Mouse (Mus musculus) B cell, adult 2 months (primary cell): ENCODE data around the gene Nop58.
"Not testable (repeated sequence)": the region's sequence is repeated elsewhere in the genome, so short reads cannot be mapped to it uniquely, and the experiment has no call there.

Experiments used
- DNase-seq, 2 experiments: peaks; one replicate each; pipeline ENCODE4 v3.0.0; 2022

Gene Nop58

DNA sequence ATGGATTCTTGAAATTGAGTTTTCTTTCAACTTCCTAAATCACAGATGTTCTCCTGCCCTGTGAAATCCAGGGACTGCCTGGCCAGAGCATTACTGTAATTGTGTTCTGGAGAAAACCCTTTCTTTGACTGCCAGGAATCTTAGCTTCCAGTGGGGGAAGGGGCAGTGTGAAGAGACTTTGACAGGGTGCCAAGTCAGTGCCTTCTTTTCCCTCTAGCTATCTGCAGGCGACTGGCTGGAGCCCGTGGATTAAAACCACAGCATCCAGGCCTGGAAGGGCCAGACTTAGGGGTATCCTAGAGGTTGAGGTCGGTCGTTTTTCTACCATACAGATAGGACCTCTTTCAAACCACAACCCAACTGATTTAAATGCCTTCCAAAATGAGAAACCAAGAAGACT lies 40.9 kb downstream of the Nop58 start:
- no peak for DNase-seq

DNA sequence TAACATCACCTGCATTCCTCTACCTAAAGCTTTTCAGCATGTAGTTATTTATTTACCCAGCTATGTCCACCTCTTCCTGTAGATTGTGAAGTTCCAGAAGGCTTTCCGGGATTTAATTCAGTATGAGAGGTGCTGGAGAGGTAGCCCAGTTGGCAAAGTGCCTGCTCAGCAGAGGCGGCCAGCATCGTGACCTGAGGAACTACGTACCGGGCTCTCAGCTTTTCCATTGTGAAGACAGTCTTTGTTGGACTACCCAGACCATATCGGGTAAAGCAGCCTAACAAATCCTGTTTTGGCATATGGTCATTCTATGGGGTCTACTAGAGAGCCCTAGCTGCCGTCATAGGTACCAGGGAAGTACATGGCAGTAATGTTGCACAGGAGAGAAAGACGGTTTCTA lies 45.3 kb downstream of the Nop58 start:
- DNase-seq = no peak

- no peak for DNase-seq
These were observed 46.0 kb downstream of the Nop58 start for GRCm38 (mm10) chr1:59730737-59731136.

GRCm38 (mm10) chr1:59734076-59734475 lies 49.3 kb downstream of the Nop58 start:
- DNase-seq = no peak

DNA sequence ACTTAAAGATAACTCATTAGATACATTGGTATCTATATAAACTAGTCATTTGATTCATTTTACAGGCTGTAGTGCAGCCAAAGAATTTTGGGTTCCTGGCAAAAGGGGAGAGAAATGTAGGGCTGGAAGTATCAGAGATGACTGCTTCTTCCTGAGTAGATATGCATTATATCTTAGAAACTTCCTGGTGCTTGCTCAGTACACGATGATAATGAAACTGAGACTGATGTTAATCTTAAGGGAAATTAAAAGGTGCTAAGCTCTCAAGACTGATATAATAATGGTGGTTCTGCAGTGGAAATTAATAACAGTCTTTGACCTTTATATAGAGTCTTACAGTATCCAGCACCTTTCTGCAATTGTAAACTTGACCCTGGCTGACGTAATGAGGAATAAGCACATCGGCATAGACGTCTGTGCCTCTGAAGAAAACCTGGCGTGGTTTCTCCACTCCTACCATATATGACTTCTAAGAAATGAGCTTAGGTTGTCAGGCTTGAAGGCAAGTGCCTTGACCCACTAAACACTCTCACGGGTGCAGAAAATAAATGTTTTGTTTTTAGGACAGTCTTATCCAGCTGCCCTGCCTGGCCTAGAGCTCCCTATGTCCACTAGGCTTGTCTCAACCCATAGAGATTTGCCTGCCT lies 54.1 kb downstream of the Nop58 start:
- DNase-seq = no peak

DNA sequence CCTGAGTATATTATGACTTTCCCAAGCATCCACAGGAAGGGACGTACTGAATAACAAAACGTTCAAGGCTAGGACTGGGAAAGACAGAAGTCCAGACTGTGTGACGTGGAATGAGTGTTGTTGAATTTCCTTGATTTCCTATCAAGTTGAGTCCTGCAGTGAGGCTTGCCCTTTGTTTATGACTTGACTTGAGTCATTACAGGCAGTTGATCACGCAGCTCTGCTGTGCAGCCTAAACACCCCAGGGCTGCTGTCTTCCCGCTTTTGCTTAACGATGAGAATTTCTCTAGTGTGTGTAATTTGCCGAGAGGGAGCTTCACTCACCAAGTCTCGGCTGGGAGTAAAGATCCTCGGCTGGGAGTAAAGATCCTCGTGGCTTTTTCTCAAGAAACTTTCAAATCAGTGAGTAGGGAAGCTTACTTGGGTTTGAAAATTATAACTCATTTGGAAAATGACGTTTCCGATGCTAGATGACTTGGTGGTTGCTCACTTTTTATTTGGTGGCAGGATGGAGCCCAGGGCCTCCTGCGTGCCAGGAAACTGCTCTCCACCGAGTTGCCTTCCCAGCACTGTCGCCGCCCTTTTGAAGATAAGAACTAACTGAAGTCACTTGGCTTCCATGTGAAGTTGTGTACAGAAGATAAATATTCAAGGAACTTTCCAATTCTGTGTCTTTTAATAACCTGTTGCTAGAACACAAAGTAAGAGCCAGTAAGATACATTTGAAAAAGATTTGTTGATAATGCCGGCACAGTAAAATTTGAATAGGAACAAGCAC lies 55.0 kb downstream of the Nop58 start:
- no peak for DNase-seq

GRCm38 (mm10) chr1:59749047-59749446 lies 64.3 kb downstream of the Nop58 start:
- no peak for DNase-seq

DNA sequence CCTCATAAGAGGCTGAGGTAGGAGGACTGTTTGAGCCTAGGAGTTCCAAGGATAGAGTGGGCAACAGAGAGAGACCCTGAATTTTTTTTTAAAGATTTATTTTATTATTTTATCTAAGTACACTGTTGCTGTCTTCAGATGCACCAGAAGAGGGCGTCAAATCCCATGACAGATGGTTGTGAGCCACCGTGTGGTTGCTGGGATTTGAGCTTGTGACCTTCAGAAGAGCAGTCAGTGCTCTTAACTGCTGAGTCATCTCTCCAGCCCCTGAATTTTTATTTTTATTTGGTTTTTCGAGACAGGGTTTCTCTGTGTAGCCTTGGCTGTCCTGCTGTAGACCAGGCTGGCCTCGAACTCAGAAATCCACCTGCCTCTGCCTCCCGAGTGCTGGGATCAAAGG lies 65.0 kb downstream of the Nop58 start:
- not testable (repeated sequence) for DNase-seq

DNA sequence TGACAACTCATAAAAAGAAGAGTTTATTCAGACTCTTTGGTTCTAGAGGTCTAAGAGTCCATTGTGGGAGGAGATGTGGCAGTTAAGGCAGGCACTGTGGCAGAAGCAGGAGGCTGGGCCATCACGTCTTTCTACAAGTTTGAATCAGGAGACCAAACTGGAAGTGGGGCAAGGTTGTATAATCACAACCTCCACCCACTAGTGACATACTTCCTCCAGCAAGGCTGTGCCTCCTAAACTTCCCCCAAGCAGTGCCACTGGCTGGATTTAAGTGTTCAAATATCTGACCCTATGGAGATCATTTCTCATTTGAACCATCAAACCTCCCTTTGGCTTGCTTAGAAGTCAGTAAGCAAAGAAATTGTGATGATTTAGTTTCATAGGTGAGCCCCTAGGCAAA lies 70.5 kb downstream of the Nop58 start:
- DNase-seq = peak in 1 of 2 experiments; percentile 5

GRCm38 (mm10) chr1:59758325-59758724 lies 73.6 kb downstream of the Nop58 start:
- no peak for DNase-seq

GRCm38 (mm10) chr1:59762208-59762607 lies 77.4 kb downstream of the Nop58 start:
- DNase-seq = peak; percentile 43 to 55

DNA sequence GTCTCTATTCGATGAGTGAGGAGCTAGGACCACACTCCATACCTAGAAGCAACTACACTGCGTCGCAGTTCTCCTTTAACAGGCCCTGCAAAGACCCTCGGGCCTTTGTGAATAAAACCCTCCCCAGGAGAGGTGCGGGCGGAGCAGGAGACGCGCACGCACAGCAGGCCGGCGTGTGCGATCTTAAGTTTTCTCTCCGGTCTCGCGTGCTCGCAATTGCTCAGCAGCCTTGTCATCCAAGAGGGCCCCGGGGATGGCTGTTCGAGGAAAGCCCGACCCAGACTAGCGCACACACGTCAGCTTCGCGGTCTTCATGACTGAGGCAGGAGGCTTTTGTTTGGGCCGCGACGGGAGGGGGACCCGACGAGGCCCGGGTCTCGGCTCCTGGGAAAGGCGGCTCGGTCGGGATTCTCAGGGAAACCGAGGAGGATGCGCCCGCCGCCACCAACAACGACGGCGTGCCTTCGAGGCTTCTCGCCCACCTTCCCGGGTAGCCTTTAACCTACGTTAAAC lies 77.9 kb downstream of the Nop58 start:
- peak in 1 of 2 experiments; percentile 54 for DNase-seq

GRCm38 (mm10) chr1:59763164-59763768 lies 78.5 kb downstream of the Nop58 start, which contains the start of gene Bmpr2:
Bmpr2 (plus strand) TSS chr1:59763400.
- peak; percentile 75 to 81 for DNase-seq

DNA sequence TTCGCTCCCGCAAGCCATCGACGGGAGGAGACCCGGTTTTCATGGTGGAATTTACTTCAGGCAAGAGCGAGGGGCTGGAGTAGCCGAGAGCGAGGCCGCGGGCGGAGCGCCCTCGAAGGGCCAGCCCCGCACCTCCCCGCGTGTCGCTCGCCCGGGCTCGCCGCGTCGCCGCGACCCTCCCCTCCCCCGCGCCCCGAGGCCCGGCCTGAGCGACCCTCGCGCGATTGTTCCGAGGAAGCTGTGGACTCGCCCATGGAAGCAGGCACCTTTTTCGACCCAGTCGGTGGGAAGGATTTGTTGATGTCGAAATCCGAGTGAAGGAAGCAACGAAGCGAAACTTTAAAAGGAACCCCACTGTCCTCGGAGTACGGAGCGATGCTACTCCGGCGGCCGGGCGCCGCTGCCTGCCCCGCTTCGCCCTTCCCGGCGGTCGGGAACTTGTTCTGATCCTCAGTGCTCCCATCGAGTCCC lies 79.0 kb downstream of the Nop58 start:
- DNase-seq = peak; percentile 43 to 50

GRCm38 (mm10) chr1:59764407-59764971 lies 79.7 kb downstream of the Nop58 start:
- peak; percentile 37 to 48 for DNase-seq

DNA sequence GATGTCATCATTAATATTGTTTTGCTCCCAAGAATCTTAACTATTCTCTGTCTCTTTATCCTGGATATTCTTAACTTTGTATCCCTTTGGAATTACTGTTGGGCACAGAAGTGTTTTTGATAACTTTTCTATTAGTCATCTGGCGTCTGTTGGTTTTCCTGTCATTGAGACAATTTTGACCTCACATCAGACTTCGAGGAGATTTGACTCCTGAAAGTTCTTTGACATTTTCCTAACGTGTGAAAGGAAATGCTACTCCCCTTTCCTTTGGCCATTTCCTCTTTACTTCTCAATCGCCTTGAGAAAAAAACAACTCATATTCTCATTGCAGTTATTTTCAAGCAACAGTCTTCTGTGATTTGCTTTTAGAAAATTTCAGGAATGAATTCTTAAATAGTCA lies 80.5 kb downstream of the Nop58 start:
- DNase-seq = no peak

DNA sequence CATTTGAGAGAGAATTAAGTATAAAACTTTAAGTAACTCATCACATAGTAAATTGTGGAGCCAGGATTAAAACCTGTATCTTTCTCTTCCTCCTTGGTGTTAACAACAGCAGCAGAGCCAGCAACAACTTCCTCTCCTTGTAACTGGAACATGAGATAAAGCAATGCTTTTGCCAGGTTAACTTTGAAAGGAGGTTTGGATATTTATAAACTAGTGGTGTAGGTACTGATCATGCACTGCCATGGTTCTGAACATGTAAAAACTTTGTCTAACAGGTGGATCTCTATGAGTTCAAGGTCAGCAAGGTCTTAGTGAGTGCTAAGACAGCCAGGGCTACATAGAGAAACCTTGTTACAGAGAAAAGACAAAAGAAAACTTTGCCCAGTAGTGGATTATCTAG lies 81.9 kb downstream of the Nop58 start:
- no peak for DNase-seq
